Mouse (Mus musculus) frontal cortex, postnatal 25 days (tissue): ENCODE measurements around the gene Spata32.

ENCODE experiments used
- DNase-seq, 2 experiments: peaks; one replicate each; pipeline ENCODE4 v3.0.0; 2022; ENCODE audit warnings: low spot score in 2 of 2

Gene Spata32

GRCm38 (mm10) chr11:103173771-103174344 lies 44.4 kb downstream of the Spata32 start:
- no peak for DNase-seq

- no peak for DNase-seq
Observed at GRCm38 (mm10) chr11:103173041-103173770, 45.0 kb downstream of the Spata32 start.

DNA sequence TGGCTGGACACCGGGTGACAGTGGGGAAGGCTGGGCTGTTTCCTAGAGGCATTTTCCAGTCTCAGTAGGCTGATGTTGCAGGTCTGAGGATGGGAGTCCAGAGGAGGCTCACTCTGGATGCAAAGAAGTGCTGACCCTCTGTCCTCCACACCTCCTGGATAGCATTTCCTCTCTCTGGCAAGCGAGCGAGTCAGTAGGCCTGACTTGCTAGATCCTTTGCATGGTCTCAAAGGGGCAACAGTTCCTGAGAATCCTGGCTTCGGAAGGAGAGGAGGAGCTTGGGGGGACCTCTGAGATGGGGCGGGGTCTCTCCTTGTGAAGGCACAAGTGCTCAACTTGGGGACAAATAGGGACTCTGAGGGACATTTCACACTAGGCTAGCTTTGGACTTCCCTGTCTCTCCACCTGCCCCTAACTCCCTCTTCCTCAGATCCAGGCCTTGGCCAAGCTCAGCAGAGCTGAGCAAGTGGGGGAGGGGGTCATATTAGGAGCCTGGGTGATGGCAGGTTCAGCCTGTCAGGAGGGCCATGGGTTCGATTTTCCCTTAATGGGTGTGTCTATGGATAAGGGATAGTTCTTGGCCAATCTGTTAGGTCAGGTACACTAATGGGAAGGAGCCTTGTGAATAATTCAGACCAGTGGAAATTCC lies 45.7 kb downstream of the Spata32 start:
- DNase-seq: no peak

DNA sequence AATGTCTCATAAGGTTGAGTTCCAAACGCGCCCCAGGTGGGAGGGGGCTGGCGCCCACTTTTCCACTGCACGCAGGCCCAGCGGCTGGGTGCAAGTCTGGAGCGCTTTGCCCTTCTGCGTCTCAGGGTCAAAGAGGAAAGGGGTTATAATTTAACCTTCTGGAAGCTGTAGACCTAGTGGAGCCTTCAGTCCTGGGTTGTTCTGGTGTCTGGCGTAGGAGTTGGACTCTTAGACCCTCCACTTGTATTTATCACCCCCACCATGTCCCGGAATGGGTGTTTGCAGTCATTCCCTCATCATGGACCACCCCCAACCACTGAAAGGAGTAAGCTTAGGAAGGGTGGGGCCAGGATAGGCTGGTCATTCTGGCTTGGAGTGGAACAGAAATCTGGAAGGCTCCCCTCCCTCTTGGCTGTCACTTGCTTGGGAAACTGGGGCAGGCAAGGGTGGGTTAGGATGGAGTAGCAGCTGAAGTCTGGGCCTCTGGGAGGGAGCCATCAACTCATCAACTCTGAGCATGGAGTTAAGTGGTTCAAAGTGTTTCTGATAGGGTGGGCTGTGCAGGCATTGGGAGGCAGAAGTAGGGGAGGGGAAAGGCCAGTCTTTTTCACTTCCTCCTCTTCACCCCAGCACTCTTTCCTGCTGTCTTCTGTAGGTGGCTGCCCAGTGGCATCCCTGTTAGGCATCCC lies 46.4 kb downstream of the Spata32 start:
- no peak for DNase-seq

DNA sequence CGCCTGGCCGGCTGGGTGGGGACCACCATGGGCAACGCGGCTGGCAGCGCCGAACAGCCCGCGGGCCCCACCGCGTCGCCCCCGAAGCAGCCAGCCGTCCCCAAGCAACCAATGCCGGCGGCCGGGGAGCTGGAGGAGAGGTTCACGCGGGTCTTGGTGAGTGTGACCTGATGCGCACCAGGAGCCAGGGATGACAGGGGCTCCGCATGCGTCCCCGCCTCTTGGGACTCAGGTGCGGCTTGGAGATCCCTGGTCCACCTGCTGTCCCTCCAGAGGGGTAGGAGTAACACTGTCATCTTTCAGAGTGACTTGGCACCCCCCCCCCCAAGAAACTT lies 47.0 kb downstream of the Spata32 start:
- DNase-seq: no peak

DNA sequence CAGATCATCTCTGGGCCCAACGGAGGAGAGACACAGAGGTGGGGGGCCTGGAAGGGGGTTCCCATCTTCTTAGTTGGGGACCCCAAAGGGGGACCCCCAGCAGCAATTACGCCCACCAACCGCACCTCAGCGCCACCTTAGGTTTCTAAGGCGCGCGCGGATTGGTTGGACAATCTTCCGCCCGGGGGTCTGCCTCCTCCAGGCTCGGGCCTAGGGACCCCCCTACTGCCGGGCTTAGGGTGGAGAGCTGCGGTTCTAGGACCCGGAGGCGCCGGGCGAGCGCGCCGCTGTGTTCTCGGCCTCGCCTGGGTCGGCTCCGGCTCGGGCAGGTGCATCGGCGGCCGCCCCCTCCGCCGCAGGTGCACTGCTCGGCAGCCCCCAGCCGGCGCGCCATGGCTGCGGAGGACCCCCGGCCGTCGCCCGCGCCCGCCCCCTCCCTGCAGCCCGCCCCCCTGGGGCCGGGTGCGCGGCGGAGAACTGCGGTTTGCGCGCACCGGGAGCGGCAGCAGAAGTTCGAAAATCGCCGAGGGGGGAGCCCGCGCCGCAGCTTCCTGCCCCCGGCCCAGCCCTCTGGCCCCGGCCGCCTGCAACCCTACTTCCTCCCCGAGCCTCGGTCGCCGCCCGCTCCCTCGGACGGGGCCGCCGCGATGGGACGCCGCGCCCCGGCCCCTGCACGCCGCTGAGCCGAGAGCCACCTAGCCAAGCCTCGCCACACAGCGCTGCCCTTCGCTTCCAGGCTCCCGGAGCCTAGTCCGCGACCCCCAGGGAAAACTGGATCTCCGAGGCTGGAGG lies 47.5 kb downstream of the Spata32 start, which contains the start of gene Fmnl1:
Fmnl1 (plus strand) TSS at position 614 of the 792 bp plus-strand sequence.
- DNase-seq: no peak

GRCm38 (mm10) chr11:103170111-103170493 lies 48.1 kb downstream of the Spata32 start:
- DNase-seq: no peak

GRCm38 (mm10) chr11:103169664-103170063 lies 48.6 kb downstream of the Spata32 start:
- DNase-seq: no peak

- DNase-seq: peak; percentile 65 to 72
Observed at GRCm38 (mm10) chr11:103168690-103169390, 49.4 kb downstream of the Spata32 start.

DNA sequence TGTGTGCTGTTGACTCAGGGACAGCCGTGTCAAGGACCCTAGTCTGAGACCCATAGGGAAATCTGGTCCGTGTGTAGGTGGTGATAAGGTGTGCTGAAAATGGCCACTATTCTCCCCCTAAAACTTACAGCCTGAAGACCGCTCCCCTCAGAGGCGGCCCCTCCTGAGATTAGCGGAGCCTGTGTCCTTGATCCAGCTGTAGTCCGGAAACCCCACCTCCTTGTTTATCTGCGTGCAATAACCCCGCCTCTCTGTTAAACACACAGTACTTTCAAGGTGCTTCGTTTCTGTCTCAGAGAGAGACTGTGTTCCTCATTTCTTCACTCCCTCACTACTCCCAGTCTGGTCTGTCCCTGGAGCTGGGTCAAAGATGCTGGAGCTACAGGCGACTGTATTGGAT lies 53.8 kb downstream of the Spata32 start:
- no peak for DNase-seq

DNA sequence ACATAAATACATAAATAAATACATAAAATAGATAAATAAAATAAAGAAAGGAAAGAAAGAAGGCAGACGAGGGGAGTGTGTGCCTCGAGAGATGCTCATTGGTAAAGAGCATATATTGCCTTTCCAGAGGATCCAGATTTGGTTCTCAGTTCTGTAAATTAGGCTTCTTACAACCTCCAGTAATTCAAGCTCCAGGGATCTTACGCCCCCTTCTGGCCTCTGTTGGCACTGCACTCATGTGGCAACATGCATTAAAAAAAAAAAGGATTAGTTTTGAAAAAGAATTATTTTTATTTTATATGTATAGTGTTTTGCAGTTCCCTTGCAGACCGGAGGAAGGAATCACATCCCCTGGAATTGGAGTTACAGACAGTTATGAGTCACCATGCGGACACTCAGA lies 56.1 kb downstream of the Spata32 start:
- no peak for DNase-seq

- DNase-seq: no peak
Observed at GRCm38 (mm10) chr11:103161449-103161848, 56.8 kb downstream of the Spata32 start.

DNA sequence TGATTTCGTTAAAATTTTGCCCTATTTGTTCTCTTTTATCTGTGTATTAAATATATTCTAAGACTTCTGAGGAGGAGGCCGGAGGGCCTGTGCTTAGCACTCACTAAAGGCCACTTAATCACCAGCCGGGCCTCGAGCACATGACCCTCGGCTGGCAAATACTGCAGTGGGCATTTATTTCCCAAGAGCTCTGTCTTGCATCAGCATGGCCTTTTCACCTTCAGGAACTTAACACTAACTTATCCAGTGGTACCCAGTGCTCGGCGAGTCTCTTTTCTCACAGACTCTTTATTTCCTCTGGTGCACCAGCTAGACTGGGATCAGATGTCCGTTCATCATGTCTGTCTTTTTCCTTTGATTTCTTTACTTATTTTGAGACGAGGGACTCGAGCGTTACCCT lies 57.5 kb downstream of the Spata32 start:
- DNase-seq: no peak

GRCm38 (mm10) chr11:103158621-103159478 lies 59.4 kb downstream of the Spata32 start:
- peak; percentile 92 to 94 for DNase-seq
